Mouse (Mus musculus) mature B cell (primary cell): Measurements from ENCODE around the gene Layn.

Source experiments
- in situ Hi-C: fragments of 300-500 bp; cut with MboI; formaldehyde crosslinking; loops from 2 replicates; pipeline ENCODE4 v1.14.3; 2019

The Layn gene

DNA sequence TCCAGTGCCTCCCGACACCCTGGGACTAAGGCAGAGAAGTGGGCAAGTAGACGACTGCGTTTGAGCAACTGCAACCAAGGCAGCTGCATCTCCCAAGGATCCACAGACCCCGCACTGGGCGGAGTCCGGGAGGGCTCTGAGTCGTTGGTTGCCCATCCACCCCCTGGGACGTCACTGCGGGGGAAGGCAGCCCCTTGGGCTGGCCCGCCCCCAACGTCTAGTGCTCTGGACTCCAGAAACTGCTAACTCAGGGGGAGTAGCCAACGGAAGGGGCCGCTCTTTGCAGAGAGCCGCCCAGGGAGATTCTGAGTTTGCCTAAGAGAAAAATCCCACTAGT lies at the start of gene Layn:
Gene Layn (minus strand): TSS at position 116 of the 337 bp plus-strand sequence.
- in situ Hi-C loops: no loop called here

GRCm38 (mm10) chr9:51114767-51115166 lies 37.9 kb upstream of the Layn start:
- in situ Hi-C loops: no loop called here

- in situ Hi-C loops: no loop called here
These were observed 28.9 kb upstream of the Layn start for GRCm38 (mm10) chr9:51105751-51106150.

DNA sequence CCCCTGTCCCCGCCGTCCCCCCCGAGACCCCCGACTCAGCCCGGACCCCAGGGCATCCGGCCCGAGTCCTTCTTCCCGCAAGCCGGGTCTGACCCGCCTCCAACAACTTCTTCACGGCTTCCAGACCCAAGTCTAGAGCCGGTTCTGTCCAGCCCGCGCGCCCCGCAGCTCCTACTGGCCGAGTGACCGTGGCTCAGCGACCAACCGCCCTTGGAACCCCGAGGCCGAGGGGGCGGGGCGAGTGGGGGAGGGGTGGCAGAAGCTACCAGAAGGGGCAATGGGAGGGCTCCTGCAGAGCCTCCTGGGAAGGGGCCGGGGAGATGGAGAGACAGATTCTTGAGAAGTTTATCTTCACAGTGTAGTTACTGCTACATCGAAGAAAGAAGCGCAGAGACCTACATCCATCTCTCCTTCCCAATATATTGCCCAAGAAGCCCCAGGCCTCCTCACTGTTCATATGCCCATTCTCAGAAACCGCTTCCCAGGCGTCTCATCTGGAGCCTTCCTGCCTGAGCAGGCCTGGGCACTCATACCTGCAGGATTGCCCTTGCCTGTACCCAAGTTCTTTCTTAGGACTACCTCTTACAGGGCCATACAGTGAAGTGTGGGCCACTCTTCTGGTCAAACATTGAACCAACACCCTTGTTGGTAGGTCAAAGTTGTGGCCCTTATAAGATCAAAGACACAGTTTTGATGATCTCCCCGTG lies 27.1 kb upstream of the Layn start:
- in situ Hi-C loops: no loop called here

- in situ Hi-C loops: no loop called here
These were observed 26.3 kb upstream of the Layn start for GRCm38 (mm10) chr9:51102963-51103807.

GRCm38 (mm10) chr9:51101756-51102425 lies 25.0 kb upstream of the Layn start, which contains the start of gene 4833427G06Rik:
TSS of gene 4833427G06Rik (minus strand) at chr9:51102078.
- in situ Hi-C loops: no loop called here

- in situ Hi-C loops: no loop called here
These were observed 19.4 kb upstream of the Layn start for GRCm38 (mm10) chr9:51096306-51096705.

DNA sequence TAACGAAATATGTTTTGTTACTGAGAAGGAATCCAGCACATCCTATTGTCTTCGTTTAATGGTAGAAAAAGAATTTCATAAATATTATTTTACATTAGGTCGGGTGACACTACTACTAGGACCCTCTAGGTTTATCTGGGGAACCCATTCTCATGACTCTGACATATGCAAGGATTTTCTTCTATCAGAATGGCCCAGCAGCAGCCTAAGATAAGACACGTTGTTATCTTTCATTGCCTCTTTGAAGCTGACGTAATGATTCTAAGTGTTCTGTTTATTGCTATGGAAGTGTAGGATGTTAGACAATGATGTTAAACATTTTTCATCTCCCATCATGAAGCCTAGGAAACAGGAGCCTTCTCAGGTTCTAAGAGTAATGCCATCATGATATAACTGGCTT lies 16.8 kb upstream of the Layn start:
- in situ Hi-C loops: no loop called here

GRCm38 (mm10) chr9:51081614-51082013 lies 4.7 kb upstream of the Layn start:
- in situ Hi-C loops: no loop called here

- in situ Hi-C loops: no loop called here
These were observed 455 bp downstream of the Layn start for GRCm38 (mm10) chr9:51076300-51076978.

DNA sequence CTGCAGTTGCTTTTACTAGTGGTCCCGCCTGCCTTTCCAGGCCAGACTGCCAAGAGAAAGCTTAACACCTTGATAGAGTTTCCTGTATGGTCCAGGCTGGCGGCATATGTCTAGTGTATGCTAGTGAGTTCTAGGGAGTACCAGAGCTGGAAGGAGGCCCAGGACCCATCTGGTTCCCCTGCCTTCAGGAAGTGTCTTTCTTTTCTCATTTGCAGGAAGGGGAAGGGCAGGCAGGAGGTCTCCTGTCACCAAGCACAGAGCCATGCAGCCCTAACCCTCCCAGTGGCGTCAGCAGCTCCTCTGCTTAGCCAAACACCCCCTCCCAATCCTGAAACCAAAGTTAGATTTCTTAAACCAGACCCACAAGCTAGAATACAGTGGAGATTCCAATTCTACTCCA lies 1.1 kb downstream of the Layn start:
- in situ Hi-C loops: no loop called here

DNA sequence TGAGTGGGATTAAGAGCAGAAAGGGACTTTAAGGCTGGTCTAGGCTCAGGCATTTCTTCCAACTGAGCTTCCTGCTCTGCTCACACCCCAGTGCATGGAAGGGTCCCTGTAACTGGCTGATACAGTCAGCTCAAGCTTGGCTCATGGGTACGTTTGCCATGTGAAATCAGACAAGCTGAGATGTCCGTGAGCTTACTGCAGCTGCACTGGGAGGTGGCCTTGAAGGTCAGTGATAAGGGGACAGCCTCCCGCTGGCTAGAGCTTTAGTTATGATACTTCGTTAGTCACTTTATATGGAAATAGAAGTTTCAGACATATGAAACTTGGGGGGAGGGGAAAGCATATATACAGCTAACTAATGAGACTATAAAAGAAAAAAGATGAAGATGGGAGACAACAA lies 6.1 kb downstream of the Layn start:
- in situ Hi-C loops: no loop called here

DNA sequence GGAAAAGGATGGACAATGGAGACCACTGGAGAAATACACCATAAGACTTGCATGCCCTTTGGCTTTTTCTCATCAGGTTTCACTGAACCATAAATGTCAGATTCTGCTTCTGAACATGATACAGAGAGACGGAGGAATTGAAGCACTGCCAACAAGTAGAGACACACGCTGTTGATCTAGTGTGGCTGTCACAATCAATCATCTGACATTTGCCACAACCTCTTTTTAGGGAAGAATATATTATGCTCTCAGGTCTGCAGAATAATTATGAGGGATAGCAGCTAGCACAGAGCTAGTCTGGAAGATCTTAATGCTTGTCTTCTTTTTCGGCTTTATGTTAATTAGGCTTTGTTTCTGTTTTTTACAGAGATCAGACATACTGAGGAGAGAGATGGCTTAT lies 8.7 kb downstream of the Layn start:
- in situ Hi-C loops: no loop called here

DNA sequence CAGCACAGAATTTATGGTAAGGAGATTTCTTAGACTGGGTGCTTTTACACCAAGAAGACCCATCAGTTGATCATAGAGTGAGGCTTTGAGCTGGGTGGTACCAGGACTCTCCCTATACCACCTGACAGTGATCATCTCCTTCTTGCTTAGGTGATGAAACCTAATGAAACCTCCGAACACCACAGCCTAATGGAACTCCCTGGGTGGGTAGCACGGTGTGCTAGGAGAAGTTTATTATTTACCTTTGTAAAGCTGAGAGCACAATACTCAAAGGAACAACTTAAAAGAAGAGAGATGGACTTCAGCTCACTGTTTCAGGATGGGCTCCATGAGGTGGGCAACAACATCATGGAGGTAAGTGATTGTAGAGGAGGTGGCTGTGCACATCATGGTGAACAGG lies 16.3 kb downstream of the Layn start, which contains the start of gene Btg4:
Gene Btg4 (plus strand): TSS at position 301 of the 400 bp plus-strand sequence.
- in situ Hi-C loops: no loop called here

- in situ Hi-C loops: no loop called here
These were observed 17.9 kb downstream of the Layn start for GRCm38 (mm10) chr9:51058951-51059521.

GRCm38 (mm10) chr9:51056360-51057324 lies 20.3 kb downstream of the Layn start:
- in situ Hi-C loops: no loop called here

DNA sequence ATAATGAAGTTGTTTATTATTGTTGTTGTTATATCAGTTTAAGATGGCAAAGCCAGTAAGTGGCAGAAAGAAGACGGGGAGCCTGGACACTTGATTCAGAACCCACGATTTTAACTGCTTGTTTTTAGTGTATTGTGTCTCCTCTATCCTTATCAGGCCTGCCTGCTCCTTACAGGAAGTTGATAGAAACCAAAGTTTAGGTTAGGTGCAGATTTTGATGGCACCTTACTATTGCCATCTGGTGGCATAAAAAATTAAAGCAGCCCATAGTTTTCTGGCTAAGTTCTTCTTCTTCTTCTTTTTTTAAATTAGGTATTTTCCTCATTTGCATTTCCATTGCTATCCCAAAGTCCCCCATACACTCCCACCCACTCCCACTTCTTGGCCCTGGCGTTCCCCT lies 24.7 kb downstream of the Layn start:
- in situ Hi-C loops: no loop called here

GRCm38 (mm10) chr9:51042136-51042535 lies 34.8 kb downstream of the Layn start:
- in situ Hi-C loops: no loop called here

- in situ Hi-C loops: no loop called here
These were observed 35.4 kb downstream of the Layn start for GRCm38 (mm10) chr9:51041491-51041980.

DNA sequence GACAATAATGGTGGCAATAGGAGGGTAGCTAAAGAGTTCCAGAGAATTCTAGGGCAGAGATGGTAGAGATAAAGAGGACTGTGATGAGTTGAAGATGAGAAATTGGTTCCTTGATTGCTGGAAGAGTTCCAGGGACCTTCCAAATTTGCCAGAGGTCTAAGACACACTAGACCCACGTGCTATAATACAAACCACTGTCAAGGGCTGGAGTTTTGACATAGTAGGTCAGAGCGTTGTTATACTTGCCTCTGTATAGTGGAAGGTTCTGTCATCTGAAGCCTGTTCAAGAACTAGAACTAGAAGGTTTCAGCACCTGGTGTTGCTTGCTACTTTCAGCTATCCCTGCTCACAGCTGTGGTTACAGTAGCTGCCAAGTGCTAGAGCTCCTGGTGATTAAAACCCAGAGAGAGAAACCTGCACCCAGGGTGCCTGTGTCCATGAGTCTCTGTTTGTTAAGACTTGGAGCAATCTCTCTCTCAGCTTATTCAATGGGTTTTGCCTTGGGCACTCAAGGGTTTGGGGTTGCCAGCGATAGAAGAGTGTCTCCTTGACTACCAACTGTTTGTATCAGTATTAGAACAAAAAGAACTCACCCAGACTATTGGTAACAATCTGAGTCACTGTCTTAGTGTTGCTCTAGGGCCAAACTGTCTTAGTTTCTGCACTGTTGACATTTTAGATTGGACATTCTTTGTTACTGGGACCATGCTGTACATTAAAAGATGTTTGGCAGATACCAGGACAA lies 43.9 kb downstream of the Layn start:
- in situ Hi-C loops: no loop called here
